Mouse (Mus musculus) gastrocnemius, postnatal 4 days (tissue): ENCODE data around the gene Gm21887. TPM values are rescaled to one million over a fixed set of nuclear protein-coding genes. Genes with fewer than 3 reads are reported as not detected.
"Not testable (repeated sequence)": the region's sequence is repeated elsewhere in the genome, so short reads cannot be mapped to it uniquely, and the experiment has no call there.

Experiments used
- DNase-seq, 2 experiments: peaks; one replicate each; pipeline ENCODE4 v3.0.0; 2021 to 2022; ENCODE audit warnings: low spot score in 2 of 2, mixed read lengths in 2 of 2
- total RNA-seq, 2 experiments: library from RNA; stranded (reverse); gene quantifications; 2 replicates each; pipeline ENCODE4 v1.2.3; 2021

Gene Gm21887
- total RNA-seq, 2 experiments from 2014 or later, result 93.0 to 116 TPM

DNA sequence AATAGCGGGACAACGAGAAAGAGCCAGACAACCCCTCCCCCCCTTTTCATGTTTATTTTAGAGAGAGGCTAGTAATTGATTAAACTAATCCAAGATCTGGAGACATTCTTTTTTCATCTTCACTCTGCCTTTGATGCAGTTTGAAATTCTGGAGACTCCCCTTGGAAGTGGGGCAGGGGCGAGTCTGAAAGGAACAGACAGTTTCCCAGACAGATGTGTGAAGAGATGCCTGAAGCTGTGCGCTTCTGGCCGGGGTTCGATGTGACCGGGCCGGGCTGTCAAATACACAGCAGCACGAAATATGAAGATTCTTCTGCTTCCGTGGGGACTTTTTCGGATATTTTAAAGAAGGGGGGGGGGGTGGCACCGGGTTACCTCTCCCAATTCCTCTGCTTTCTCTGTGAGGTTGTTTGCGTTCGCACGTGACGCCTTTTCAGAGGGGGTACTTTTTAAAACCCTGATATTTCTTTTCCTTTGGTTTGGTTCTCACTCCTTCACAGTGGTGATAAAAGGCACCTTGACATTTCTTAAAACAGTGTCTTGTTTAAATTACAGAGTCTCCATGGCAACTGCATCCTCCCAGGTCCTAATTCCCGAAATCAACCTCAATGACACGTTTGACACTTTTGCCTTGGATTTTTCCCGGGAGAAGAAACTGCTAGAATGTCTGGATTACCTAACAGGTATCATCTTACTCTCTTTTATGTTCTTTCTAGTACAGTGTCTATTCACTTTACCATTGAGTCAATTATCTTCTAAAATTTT lies 25.9 kb upstream of the Gm21887 start:
- DNase-seq, result peak; percentile 36 to 46

- peak in 1 of 2 experiments; percentile 12 for DNase-seq
Observed at GRCm38 (mm10) chrX:169984331-169984730, 25.1 kb upstream of the Gm21887 start.

DNA sequence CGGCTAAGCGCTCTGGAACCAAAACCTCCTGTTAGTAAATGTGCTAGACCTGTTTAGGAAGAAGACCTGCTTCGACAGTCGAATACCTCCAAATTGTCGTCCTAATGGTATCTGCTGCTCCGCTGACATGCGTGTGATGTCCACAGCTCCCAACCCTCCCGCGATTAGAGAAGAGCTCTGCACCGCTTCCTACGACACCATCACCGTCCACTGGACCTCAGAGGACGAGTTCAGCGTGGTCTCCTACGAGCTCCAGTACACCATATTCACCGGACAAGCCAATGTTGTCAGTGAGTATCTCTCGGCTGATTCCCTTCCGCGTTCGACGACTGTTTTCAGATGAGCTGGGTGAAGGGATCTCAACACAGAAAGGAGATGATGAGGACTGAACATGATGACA lies 24.6 kb upstream of the Gm21887 start:
- DNase-seq, result peak; percentile 44 to 55

GRCm38 (mm10) chrX:169985796-169986195 lies 23.7 kb upstream of the Gm21887 start:
- DNase-seq, result peak; percentile 61 to 75

DNA sequence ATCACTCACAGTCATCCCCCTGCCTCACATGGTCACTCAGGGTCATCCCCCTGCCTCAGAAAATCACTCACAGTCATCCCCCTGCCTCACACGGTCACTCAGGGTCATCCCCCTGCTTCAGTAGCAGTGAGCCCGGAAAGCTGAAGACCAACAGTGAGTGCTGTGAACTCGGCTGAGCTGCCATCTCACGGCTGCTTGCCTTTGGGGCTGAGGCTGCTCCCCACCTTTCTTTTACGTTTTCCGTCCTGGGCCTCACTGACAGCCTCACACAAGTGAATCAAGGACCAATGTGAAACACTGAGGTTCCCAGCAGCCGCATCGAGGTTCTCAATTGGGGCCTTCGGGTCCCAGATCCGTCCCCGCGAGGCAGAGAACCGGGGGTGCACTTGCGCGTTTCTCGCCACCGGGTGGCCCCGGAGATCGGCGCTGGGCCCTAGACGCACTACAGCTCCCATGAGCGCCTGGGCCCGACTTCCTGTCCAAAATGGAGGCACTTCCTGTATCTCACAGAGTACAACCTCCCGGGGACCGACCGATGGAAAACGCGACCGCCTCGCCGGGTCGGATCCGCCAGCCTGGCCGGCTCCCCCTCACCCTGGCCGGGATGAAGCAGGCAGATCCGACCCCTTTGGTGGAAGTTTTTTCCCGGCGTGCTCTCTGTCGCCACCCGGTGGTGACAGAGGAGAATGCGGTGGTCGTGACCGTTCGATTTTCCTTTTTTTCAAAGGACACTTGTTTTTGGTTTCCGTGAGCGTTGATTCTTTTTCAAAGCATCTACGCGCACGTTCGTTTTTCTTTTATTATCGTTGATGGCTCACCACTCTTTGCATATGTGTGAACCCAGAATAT lies 22.7 kb upstream of the Gm21887 start:
- DNase-seq, result peak; percentile 85

GRCm38 (mm10) chrX:169987368-169987837 lies 22.1 kb upstream of the Gm21887 start:
- peak; percentile 80 to 85 for DNase-seq

DNA sequence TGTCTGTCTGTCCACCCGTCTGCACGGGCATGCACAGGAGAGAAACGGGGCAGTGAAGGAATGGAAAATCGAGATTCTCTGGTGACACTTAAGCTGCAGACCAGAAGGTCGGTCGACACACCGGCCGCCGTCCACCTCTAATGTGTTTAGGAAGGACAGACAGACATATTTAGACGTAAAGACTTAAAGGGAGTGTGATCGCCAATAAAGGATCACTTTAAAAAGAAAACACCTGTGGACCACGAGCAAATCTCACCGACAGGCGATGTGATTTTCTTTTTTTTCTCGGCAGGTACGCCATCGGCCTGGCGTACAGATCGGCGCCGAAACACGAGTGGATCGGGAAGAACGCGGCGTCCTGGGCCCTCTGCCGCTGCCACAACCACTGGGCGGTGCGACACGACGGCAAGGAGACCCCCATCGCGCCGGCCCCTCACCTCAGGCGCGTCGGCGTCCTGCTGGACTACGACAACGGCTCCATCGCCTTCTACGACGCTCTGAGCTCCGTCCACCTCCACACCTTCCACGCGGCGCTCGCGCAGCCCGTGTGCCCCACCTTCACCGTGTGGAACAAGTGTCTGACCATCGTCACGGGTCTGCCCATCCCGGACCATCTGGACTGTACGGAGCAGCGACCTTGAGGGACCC lies 20.8 kb upstream of the Gm21887 start:
- DNase-seq, result peak; percentile 66 to 82

GRCm38 (mm10) chrX:169989219-169989595 lies 20.3 kb upstream of the Gm21887 start:
- not testable (repeated sequence) for DNase-seq

DNA sequence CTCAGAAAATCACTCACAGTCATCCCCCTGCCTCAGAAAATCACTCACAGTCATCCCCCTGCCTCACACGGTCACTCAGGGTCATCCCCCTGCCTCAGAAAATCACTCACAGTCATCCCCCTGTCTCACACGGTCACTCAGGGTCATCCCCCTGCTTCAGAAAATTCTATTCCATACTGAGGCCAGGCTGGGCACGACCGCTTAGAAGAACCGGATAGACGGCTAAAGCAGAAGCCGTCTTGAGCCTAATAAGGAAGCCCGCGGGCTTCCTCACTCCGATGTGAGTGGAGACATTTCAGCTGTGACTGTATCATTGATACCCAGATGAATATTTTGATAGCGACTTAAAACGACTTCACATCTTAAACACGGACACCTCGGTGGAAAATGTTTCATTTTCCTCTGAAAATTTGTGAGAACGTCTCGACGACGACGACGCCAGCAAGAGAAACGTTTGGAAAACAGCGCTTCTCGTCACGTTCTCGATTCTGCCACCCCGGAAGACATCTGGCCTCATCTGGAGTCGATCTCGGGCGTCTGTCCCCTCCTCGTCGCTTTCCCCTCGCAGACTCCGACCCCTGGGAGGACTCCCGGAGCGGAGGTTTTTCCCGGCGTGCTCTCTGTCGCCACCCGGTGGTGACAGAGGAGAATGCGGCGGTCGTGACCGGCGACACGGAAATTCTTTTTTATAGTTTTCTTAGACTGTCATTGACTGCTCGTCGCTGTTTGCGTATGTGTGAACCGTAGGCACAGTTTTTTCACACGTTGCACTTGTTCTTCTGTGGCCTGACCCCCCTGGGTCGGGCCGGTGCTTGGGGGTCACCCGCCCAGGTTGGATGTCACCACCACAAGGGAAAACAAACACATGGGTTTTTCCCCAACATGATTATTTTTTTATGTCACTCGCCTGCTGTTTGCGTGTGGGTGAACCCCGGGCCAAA lies 19.5 kb upstream of the Gm21887 start:
- peak; percentile 77 to 89 for DNase-seq

DNA sequence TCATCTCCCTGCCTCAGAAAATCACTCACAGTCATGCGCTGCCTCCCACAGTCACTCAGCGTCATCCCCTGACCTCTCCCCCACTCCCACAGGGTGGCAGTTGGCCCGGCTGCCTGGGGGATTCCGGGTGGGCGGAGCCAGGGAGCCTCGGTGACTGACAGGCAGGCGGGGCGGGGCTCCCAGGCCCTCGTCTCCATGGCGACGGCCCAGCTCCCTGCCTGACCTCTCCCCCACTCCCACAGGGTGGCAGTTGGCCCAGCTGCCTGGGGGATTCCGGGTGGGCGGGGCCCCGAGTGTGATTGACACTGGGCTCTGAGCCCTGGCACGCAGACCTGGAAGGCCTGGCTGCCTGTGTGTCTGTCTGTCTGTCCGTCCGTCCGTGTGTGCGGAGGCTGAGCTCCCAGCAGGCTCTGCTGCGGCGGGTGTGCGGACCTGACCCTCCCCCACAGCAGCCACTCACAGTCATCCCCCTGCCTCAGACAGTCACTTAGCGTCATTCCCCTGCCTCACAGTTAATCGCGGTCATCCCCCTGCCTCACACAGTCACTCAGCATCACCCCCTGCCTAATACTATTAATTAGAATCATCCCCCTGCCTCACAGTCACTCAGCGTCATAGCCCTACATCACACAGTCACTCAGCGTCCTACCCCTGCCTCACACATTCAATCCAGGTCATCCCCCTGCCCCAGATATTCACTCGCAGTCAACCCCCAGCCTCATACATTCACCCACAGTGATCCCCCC lies 18.2 kb upstream of the Gm21887 start:
- peak; percentile 97 to 100 for DNase-seq

GRCm38 (mm10) chrX:169992086-169992930 lies 17.2 kb upstream of the Gm21887 start:
- DNase-seq, result peak in 1 of 2 experiments; percentile 40

DNA sequence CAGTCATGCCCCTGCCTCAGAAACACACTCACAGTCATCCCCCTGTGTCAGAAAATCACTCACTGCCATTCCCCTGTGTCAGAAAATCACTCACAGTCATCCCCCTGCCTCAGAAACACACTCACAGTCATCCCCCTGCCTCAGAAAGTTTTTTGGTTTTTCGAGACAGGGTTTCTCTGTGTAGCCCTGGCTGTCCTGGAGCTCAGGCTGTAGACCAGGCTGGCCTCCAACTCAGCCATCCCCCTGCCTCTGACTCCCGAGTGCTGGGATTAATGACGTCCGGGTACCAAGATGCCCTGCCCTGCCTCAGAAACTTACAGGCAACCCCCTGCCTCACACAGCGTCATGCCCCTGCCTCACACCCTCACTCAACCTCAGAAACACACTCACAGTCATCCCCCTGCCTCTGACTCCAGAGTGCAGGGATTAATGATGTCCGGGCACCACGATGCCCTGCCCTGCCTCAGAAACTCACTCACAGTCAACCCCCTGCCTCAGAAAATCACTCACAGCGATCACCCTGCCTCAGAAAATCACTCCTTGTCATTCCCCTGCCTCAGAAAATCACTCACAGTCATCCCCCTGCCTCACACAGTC lies 16.4 kb upstream of the Gm21887 start:
- peak in 1 of 2 experiments; percentile 73 for DNase-seq

- DNase-seq, result peak; percentile 79 to 96
Observed at GRCm38 (mm10) chrX:169994011-169994865, 15.2 kb upstream of the Gm21887 start.

DNA sequence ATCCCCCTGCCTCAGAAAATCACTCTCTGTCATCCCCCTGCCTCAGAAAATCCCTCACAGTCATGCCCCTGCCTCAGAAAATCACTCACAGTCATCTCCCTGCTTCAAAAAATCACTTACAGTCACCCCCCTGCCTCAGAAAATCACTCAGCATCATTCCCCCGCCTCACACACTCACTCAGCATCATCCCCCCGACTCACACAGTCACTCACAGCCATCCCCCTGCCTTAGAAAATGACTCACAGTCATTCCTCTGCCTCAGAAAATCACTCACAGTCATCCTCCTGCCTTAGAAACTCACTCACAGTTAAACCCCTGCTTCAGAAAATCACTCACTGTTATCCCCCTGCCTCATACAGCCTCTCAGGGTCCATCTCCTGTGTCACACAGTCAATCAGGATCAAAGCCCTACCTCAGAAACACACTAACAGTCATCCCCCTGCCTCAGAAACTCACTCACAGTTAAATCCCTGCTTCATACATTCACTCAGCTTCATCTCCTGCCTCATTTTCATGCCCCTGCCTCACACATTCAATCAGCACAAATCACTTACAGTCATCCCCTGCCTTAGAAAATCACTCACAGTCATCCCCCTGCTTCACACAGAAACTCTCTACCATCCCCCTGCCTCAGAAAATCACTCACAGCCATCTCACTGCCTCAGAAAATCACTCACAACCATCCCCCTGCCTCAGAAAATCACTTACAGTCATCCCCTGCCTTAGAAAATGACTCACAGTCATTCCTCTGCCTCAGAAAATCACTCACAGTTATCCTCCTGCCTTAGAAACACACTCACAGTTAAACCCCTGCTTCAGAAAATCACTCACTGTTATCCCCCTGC lies 14.4 kb upstream of the Gm21887 start:
- DNase-seq, result not testable (repeated sequence)

GRCm38 (mm10) chrX:169995909-169996521 lies 13.4 kb upstream of the Gm21887 start:
- DNase-seq, result peak in 1 of 2 experiments; percentile 67

DNA sequence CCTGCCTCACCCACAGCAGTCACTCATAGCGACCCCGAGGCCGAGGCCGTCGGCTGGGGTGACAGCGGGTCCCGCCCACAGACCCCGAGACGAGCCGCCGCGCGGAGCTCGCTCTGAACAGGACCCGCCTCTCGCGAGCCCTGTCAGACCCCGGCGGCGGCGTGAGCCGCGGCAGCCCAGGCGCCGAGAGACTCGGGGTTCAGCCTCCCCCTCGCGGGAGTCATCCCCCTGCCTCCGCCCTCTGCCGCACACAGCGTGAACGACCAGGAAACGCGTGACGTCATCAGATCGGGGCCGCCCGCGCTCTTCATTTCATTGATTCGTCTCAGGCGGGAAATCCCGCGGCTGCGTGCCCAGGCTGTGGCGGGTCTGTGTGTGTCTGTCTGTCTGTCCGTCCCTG lies 12.5 kb upstream of the Gm21887 start:
- DNase-seq, result peak; percentile 91 to 98
